Mouse (Mus musculus) gastrocnemius, postnatal 14 days (tissue): ENCODE measurements around the gene Grm8. TPM values are rescaled to one million over a fixed set of nuclear protein-coding genes. Genes with fewer than 3 reads are reported as not detected.
A peak's percentile ranks its signal among the peaks of the same experiment; 100 is the strongest.

ENCODE experiments used
- DNase-seq: peaks from one replicate; pipeline ENCODE4 v3.0.0; 2021; ENCODE audit warnings: mixed read lengths
- intact Hi-C: fragments of 180-260 bp; cut with DNase I; formaldehyde crosslinking; loops from one replicate; pipeline ENCODE4 v1.15.1; 2025; ENCODE audit warnings: low total_unique reads
- total RNA-seq, 2 experiments: library from RNA; stranded (reverse); gene quantifications; 2 replicates each; pipeline ENCODE4 v1.2.3; 2021

Grm8 gene
- total RNA-seq, 2 experiments from 2014 or later = 0.21 to 0.38 TPM

DNA sequence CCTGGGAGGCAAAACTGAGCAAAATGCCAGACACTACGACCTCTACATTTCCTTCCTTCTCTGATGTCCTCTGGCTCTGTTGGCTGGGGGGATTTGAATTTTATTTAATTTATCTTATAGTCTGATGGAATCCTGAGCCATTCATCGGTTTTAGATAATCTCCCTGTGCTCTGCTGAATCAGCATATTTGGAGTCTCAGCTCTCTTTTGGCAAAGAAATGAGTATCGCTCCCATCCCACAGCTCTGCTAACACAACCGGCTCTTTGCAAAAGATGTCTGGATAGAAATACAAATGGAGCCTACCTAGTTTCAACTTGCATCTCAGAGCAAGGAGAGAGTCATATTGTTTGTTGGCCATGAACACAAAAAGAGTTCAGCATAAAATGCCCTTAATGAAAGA is 388.5 kb downstream of the Grm8 start:
- DNase-seq = no peak
- intact Hi-C loops = no loop called here

GRCm38 (mm10) chr6:27745693-27746451 is 389.1 kb downstream of the Grm8 start:
- DNase-seq = no peak
- intact Hi-C loops = no loop called here

DNA sequence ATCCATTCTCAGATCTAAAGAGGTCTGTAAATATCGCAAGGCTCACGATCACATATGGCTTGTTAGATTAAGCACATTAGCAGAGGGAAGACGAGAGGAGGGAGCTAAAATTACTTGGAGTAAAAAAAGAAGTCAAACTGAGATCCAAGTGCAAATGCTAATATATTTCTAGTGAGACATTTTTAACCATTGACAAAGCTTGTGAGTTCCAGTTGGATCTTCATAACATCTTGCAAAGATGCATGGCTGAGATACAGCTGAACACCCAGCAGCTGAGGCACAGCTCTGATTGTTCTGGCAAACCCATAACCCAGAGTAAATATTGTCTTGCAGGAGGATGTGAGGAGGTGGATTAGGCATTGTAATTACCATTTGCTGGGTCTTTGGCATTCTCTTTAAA is 445.6 kb downstream of the Grm8 start:
- intact Hi-C loops = no loop called here

GRCm38 (mm10) chr6:27661747-27662435 is 473.1 kb downstream of the Grm8 start:
- intact Hi-C loops = no loop called here
- no peak for DNase-seq

More for the DNA sequence above, 445.6 kb downstream of the Grm8 start:
- no peak for DNase-seq

GRCm38 (mm10) chr6:27657520-27657919 is 477.5 kb downstream of the Grm8 start:
- intact Hi-C loops = loop anchor here (10.0 kb wide), 1 partner anchor 477 kb away; the partner anchor contains the start of gene Grm8
- peak; percentile 6 for DNase-seq

DNA sequence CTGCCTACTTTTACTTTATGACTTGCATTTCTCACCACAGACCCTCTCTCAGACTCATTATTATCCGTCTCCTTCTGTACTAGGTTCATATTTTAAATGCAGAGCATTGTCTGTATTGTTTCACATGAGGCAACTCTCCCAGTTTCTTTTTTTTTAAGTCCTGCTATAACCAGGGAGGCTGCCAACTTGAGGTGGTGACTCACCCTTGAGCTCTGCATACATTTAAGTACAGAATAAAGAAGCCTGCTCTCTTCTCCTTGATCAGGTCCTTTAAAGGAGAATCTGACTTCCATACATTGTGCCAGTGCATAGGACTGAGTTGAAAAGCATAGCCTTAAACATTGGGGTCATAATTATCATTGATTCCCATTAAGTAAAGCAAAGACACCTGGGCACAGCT is 488.5 kb downstream of the Grm8 start:
- intact Hi-C loops = no loop called here
- no peak for DNase-seq

- intact Hi-C loops = no loop called here
- no peak for DNase-seq
These were observed 489.9 kb downstream of the Grm8 start for GRCm38 (mm10) chr6:27645054-27645453.

DNA sequence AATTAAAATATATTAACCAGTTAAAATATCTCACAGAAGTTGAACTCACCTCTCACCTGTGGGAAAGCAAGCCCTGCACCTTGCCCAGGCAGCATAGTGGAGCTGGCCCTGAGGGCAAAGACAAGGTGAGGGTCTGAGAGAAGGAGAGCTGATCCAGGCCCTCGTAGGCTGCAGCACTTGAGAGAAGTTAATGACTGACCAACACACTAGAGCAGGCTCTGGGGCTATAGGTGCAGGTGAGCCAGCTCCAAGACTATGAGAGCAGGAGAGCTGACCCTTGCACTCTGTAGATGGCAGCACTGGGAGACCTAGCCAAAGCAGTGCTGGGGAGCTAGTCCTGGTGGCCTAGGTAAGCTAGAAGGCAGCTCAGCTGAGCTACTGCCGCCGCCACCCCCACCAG is 499.1 kb downstream of the Grm8 start:
- intact Hi-C loops = no loop called here
- no peak for DNase-seq

- intact Hi-C loops = no loop called here
- DNase-seq = no peak
These were observed 517.5 kb downstream of the Grm8 start for GRCm38 (mm10) chr6:27617472-27617871.

- no peak for DNase-seq
- intact Hi-C loops = no loop called here
These were observed 554.5 kb downstream of the Grm8 start for GRCm38 (mm10) chr6:27580485-27580884.

- intact Hi-C loops = no loop called here
- DNase-seq = no peak
These were observed 589.5 kb downstream of the Grm8 start for GRCm38 (mm10) chr6:27545516-27545915.

DNA sequence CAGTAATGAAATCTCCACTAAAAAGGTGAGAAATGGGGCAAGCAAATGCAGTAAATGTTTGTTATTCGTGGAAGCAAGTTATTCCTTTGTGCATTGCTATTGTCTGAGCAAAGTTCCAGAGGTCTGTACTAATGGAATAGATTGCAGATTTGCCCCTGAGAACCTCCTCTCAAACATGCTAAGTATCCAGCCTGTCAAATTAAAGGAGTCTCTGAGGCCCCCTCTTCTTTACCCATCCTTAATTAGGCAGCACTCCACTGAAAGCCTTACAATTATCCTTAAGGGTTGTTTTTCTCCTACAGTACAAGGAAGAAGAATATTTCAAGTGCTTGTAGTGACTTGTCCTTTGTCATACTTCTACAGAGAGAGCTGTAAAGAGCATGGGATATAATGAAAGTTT is 617.4 kb downstream of the Grm8 start:
- intact Hi-C loops = no loop called here
- no peak for DNase-seq

DNA sequence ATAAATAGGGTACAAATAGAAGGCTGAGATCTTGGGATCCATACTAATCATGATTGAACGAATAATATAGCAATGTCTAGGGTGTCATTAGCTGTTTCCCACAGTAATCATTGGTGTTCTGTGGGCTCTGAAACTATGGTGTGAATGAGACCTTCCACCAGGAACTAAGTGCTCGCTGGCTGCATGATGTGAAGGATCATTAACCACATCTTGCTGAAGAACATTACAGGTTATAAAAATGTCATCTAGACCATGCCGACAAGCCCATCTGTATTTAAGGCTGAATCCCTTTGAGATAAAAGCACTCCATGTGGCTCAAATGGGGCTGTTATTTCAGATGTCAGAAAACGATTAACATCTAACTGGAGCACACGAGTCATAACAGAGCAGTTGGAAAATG is 674.0 kb downstream of the Grm8 start:
- intact Hi-C loops = no loop called here
- no peak for DNase-seq

DNA sequence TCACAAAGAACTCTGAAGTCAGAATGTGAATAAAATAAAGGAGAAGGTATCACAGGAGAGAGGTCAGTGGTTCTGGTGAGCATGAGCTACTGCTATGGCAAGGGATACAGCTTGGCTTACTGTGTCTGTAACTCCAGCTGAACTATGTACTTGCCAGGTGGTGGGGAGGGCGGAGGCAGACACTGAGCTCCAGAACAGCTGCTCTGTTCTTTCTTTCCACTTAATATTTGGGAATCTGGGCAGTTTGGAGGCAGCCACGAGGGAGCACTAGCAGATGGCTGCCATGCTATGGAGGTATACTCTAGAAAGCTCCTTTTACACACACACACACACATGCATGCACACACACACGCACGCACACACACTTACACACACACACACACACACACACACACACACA is 726.5 kb downstream of the Grm8 start:
- DNase-seq = peak; percentile 8
- intact Hi-C loops = no loop called here

DNA sequence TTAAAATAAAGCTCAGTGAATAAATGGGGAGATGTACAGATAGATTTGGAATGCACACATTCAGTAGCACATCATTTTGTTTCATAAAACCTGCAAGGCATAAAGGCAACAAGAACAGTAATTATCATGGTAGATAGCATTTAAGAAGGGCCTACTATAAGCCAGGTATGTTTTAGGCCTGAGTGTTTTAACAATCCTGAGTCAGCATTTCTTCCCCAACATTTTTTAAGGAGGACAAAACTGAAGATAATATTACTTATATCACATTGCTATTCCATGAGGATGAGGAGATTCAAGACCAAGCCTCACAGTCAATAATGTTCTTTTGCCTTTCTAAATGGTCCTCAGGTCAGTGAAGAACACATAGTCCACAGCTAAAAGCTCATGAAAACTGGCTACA is 762.6 kb downstream of the Grm8 start:
- intact Hi-C loops = no loop called here
- DNase-seq = no peak

DNA sequence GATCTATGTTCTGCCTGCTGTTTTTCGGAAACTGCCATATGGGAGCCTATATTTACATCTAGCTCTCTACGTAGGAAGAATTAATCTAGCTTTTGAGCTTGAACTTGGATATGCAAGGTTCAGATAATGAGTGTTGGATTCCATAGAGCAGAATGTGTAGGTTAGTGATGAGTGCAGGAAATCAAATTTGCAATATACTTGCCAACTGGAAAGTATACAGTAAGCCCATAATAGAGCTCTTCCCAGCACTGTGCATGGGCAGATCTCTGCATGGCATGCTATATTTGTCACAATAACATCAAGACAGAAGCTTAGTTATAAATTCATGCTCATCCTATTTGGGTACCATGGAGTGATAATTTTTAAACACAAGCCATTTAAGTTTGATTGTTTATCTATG is 763.9 kb downstream of the Grm8 start:
- DNase-seq = no peak
- intact Hi-C loops = no loop called here

GRCm38 (mm10) chr6:27363775-27364174 is 771.2 kb downstream of the Grm8 start:
- intact Hi-C loops = no loop called here
- DNase-seq = no peak

DNA sequence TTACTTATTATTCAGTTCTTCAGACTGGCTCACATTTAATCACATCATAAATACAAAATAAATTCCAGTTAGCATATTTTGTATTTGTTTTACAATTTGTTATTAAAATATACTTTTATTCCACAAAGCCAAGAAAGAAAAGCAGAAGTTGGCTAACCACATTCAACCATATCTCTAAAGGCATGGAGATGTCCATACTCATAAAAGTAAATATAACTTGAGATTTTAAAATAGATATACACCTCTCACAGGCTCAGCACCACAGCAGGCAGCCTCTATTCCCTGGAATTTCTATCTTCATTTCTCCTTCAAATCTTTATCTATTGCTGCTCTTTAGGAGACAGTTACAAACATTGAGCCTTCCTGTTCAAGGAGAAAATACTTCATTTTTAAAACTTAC is 774.5 kb downstream of the Grm8 start:
- intact Hi-C loops = no loop called here
- no peak for DNase-seq

- DNase-seq = no peak
- intact Hi-C loops = no loop called here
These were observed 783.8 kb downstream of the Grm8 start for GRCm38 (mm10) chr6:27351147-27351546.

DNA sequence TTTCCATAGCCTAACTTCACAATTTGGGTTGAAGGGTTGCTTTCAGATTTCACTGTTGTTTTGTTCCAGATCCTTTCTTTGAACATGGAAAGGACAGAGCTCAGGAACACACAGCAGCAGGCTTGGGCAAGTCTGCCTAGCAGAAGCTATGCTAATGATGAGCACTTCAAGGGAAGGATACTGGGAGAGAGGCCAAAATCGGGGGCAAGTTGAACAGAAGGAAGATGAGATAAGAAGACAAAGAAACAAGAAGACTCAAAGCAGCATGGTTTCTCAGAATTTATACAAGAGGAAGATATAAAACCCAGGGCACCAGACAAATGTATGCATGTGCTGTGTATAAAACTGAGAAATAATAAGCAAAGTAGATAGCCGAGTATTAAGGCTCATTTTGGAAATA is 786.7 kb downstream of the Grm8 start:
- no peak for DNase-seq
- intact Hi-C loops = no loop called here

DNA sequence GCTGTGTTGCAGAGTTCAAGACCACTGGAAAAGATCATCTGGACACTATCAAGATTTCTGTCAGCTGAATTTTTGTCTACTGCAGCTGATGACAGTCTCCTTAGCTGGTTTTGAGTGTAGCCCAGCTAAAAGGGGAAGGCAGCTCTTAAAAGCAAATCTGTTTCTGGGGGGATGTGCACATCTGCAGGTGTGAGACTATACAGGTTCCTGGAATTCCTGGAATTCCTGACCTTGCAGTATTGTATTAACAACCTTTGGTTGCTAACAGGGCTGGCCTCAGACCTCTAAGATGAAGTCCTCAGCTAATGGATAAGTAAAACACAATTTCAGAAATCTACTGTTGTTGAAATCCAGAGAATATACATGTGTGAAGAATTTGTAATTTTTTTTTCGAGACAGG is 788.7 kb downstream of the Grm8 start:
- intact Hi-C loops = no loop called here
- DNase-seq = no peak
